Mouse (Mus musculus): ENCODE results near the gene Mettl7a3.
"Not testable (repeated sequence)": the region's sequence is repeated elsewhere in the genome, so short reads cannot be mapped to it uniquely, and the experiment has no call there.

DNA sequence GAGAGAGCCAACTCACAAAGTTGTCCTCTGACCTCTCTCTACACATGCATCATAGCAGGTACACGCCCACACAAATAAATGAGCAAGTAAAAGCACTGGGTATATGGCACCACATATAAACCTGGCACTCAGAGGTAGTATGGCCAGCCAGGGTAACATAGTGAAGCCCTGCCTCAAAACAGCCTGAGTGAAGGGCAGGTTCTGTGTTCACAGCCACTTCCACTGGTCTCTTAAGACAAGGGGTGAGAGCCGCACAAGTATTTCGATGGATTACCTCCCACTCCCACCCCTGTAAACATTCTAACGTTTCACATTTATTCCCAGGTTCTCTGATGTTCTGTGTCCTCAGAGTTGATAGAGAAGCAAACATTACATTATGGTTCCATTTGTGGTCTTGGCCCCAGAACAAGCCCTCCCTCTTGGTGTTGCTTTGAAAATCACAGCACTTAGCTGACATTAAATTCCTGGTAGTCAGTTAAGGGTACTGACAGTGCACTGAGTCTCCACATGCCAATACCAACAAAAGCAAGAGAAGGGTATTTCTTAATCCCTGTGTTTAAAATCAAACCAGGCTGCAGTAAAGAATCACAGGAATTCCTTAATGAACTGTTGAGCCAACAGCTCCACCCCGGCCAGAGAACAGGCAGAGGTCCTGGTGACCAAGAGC is 6.7 kb downstream of the Mettl7a3 start:
- TF ChIP-seq CTCF (IDR thresholded peaks at IDR 0.05; ENCODE audit: low read depth); EP300 (optimal IDR thresholded peaks at IDR 0.05): not testable (repeated sequence)
